Mouse (Mus musculus) MEL (cell line): ENCODE measurements at regions not wholly inside any gene's neighbourhood (a gene's known extent, or its start where the extent isn't known, plus 50 kb on each side); places are given as distances from the start of the nearest gene placed in this dataset.

ENCODE experiments used
- DNase-seq: peaks from one replicate; pipeline ENCODE4 v3.0.0; 2011; ENCODE audit warnings: low read depth, low spot score
- H3K27ac ChIP-seq: 2 replicates; pipeline ENCODE4 v1.5.1; 2012; ENCODE audit warnings: low read depth, mild to moderate bottlenecking, control low read depth, low read length, moderate library complexity; ENCODE audit not compliant: control insufficient read depth
- H3K27me3 ChIP-seq, 2 experiments: fragments of 150-350 bp in 1 of 2; sonication (generic) in 1 of 2; 2 replicates each; pipeline ENCODE4 v1.6.1; 2012; ENCODE audit warnings: low read length in 2 of 2, mild to moderate bottlenecking in 2 of 2, improper control_type of control experiment in 1 of 2, moderate library complexity in 1 of 2; ENCODE audit not compliant: insufficient read depth in 2 of 2, control insufficient read depth in 1 of 2
- H3K36me3 ChIP-seq, 2 experiments: 2 replicates each; pipeline ENCODE4 v1.6.1; 2012 to 2014; ENCODE audit warnings: low read length in 2 of 2, improper control_type of control experiment in 1 of 2, inconsistent platforms in 1 of 2, mild to moderate bottlenecking in 1 of 2; ENCODE audit not compliant: insufficient read depth in 2 of 2, control insufficient read depth in 1 of 2
- H3K4me1 ChIP-seq, 2 experiments: fragments of 150-350 bp in 1 of 2; sonication (generic) in 1 of 2; 2 replicates each; pipeline ENCODE4 v1.6.1; 2012; ENCODE audit warnings: low read length in 2 of 2, improper control_type of control experiment in 1 of 2, mild to moderate bottlenecking in 1 of 2; ENCODE audit not compliant: insufficient read depth in 2 of 2, control insufficient read depth in 1 of 2
- H3K4me3 ChIP-seq, 2 experiments: fragments of 150-350 bp in 1 of 2; sonication (generic) in 1 of 2; 2 replicates each; pipeline ENCODE4 v1.5.1; 2012; ENCODE audit warnings: low read depth in 2 of 2, low read length in 2 of 2, mild to moderate bottlenecking in 2 of 2, moderate library complexity in 2 of 2, control low read depth in 1 of 2, improper control_type of control experiment in 1 of 2; ENCODE audit not compliant: control insufficient read depth in 1 of 2, insufficient read depth in 1 of 2
- H3K79me2 ChIP-seq: 2 replicates; pipeline ENCODE4 v1.6.1; 2012; ENCODE audit warnings: mild to moderate bottlenecking, low read length, moderate library complexity; ENCODE audit not compliant: control insufficient read depth, poor library complexity, insufficient read depth
- H3K9ac ChIP-seq: 2 replicates; pipeline ENCODE4 v1.6.1; 2012; ENCODE audit warnings: low read depth, mild to moderate bottlenecking, control low read depth, low read length, moderate library complexity; ENCODE audit not compliant: control insufficient read depth, poor library complexity, severe bottlenecking
- H3K9me3 ChIP-seq: fragments of 150-350 bp; sonication (generic); replicated peaks from 2 replicates; pipeline ENCODE4 v1.6.1; 2012; ENCODE audit warnings: mild to moderate bottlenecking, low read length, improper control_type of control experiment, moderate library complexity; ENCODE audit not compliant: insufficient read depth
- BHLHE40 ChIP-seq: IDR thresholded peaks from 2 replicates; pipeline ENCODE4 v1.6.1; 2012; ENCODE audit warnings: low read depth, mild to moderate bottlenecking, inconsistent platforms, low read length, improper control_type of control experiment, borderline replicate concordance
- CTCF ChIP-seq, 3 experiments: IDR thresholded peaks in 2 of 3; conservative IDR thresholded peaks in 1 of 3; 2 replicates each; pipeline ENCODE4 v1.5.1; 2011 to 2012; ENCODE audit warnings: low read length in 3 of 3, low read depth in 2 of 3, mild to moderate bottlenecking in 2 of 3, improper control_type of control experiment in 1 of 3, inconsistent platforms in 1 of 3, mixed read lengths in 1 of 3, moderate library complexity in 1 of 3; ENCODE audit not compliant: control insufficient read depth in 1 of 3, insufficient read depth in 1 of 3, poor library complexity in 1 of 3, severe bottlenecking in 1 of 3
- EP300 ChIP-seq, 2 experiments: IDR thresholded peaks; 2 replicates each; pipeline ENCODE4 v1.6.1; 2011; ENCODE audit warnings: improper control_type of control experiment in 2 of 2, low read length in 2 of 2, low read depth in 1 of 2, mild to moderate bottlenecking in 1 of 2
- GATA1 ChIP-seq: IDR thresholded peaks from 2 replicates; pipeline ENCODE4 v1.6.1; 2011; ENCODE audit warnings: low read depth, low read length, improper control_type of control experiment
- MYB ChIP-seq: IDR thresholded peaks from 2 replicates; pipeline ENCODE4 v1.6.1; 2011; ENCODE audit warnings: mild to moderate bottlenecking, low read depth, low read length, improper control_type of control experiment
- RAD21 ChIP-seq: IDR thresholded peaks from 2 replicates; pipeline ENCODE4 v1.6.1; 2011; ENCODE audit warnings: mild to moderate bottlenecking, low read depth, low read length, improper control_type of control experiment
- RCOR1 ChIP-seq: IDR thresholded peaks from 2 replicates; pipeline ENCODE4 v1.6.1; 2012; ENCODE audit warnings: low read depth, mild to moderate bottlenecking, inconsistent platforms, low read length, improper control_type of control experiment
- SMC3 ChIP-seq: IDR thresholded peaks from 2 replicates; pipeline ENCODE4 v1.6.1; 2011; ENCODE audit warnings: low read depth, low read length, improper control_type of control experiment
- TBP ChIP-seq: IDR thresholded peaks from 2 replicates; pipeline ENCODE4 v1.8.0; 2011; ENCODE audit warnings: low read depth, low read length, improper control_type of control experiment
- TCF12 ChIP-seq: IDR thresholded peaks from 2 replicates; pipeline ENCODE4 v1.6.1; 2014; ENCODE audit warnings: low read depth, mild to moderate bottlenecking, inconsistent platforms, low read length, improper control_type of control experiment, moderate library complexity
- USF2 ChIP-seq, 2 experiments: IDR thresholded peaks; 2 replicates each; pipeline ENCODE4 v1.6.1; 2011 to 2012; ENCODE audit warnings: improper control_type of control experiment in 2 of 2, low read length in 2 of 2, borderline replicate concordance in 1 of 2, inconsistent platforms in 1 of 2, low read depth in 1 of 2, mild to moderate bottlenecking in 1 of 2; ENCODE audit not compliant: insufficient read depth in 1 of 2
- ZKSCAN1 ChIP-seq: IDR thresholded peaks from 2 replicates; pipeline ENCODE4 v1.6.1; 2012; ENCODE audit warnings: low read depth, mild to moderate bottlenecking, inconsistent platforms, low read length, improper control_type of control experiment, moderate library complexity

DNA sequence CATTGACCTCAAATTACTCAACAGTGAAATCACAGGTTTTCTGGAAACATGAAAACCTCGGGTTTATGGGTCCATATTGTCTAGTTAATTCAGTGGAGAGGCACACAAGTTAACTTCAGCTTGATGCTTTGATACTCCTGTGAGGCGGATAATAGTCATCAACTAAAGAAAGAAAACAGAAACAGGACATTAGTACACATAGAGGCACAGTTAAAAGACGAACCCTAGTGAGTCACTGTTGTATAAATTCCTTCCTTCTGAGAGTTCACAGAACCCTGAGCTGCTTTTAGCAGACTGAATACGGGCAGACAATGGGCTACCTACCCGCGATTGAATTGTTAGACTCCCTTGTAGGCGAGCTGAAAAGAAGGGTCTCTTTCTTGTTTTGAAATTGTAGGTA lies 101.7 kb downstream of the Tmx1 start:
- no peaks in the 10 kb centered on the region for H3K79me2 ChIP-seq
- no peaks in the 10 kb centered on the region for H3K9me3 ChIP-seq
- no peaks in the 10 kb centered on the region for H3K4me1 ChIP-seq
- DNase-seq = no peak
- no peak overlapping the region for H3K27ac ChIP-seq
- no peak for TF ChIP-seq USF2 (IDR thresholded peaks at IDR 0.05; ENCODE audit: borderline replicate concordance in 1 of 2, insufficient read depth in 1 of 2, low read depth in 1 of 2, low read length in 2 of 2)
- TF ChIP-seq, all 39 proteins: peak for 0
- no peaks in the 10 kb centered on the region for H3K36me3 ChIP-seq
- peaks cover 0 to 3% of the 10 kb centered on the region in 2 experiments; a peak in 2 of 4 replicates for H3K27me3 ChIP-seq
- H3K9ac ChIP-seq = no peak overlapping the region
- H3K4me3 ChIP-seq = no peak overlapping the region

- H3K9me3 ChIP-seq = no peaks in the 10 kb centered on the region
- no peak overlapping the region for H3K4me3 ChIP-seq
- no peaks in the 10 kb centered on the region for H3K36me3 ChIP-seq
- H3K27me3 ChIP-seq = peaks cover 0 to 1% of the 10 kb centered on the region in 2 experiments; a peak in 2 of 4 replicates
- H3K27ac ChIP-seq = no peak overlapping the region
- TF ChIP-seq CTCF (IDR thresholded peaks at IDR 0.05 in 2 of 3, conservative IDR thresholded peaks at IDR 0.05 in 1 of 3; ENCODE audit: control insufficient read depth in 1 of 3, insufficient read depth in 1 of 3, low read depth in 2 of 3, low read length in 3 of 3, poor library complexity in 1 of 3, severe bottlenecking in 1 of 3) (no peak), TCF12 (peak; percentile 18; the same call in 1 of the 2 replicates)
- H3K79me2 ChIP-seq = no peaks in the 10 kb centered on the region
- H3K9ac ChIP-seq = no peak overlapping the region
- no peaks in the 10 kb centered on the region for H3K4me1 ChIP-seq
- DNase-seq = peak; percentile 16
Observed at GRCm38 (mm10) chr12:70555723-70556122, 102.8 kb downstream of the Tmx1 start.

GRCm38 (mm10) chr12:70556820-70557219 lies 103.9 kb downstream of the Tmx1 start:
- DNase-seq = no peak
- H3K27me3 ChIP-seq = no peaks in the 10 kb centered on the region; a peak in 1 of 4 replicates
- H3K4me1 ChIP-seq = no peaks in the 10 kb centered on the region
- no peak overlapping the region for H3K27ac ChIP-seq
- no peaks in the 10 kb centered on the region for H3K79me2 ChIP-seq
- no peak overlapping the region for H3K9ac ChIP-seq
- H3K9me3 ChIP-seq = no peaks in the 10 kb centered on the region
- no peak overlapping the region for H3K4me3 ChIP-seq
- no peaks in the 10 kb centered on the region for H3K36me3 ChIP-seq
- no peak for TF ChIP-seq ZKSCAN1
- no peak for TF ChIP-seq GATA1
- no peak for TF ChIP-seq RAD21
- TF ChIP-seq SMC3 = no peak
- no peak for TF ChIP-seq EP300 (IDR thresholded peaks at IDR 0.05; ENCODE audit: low read depth in 1 of 2, low read length in 2 of 2)
- TF ChIP-seq MYB = no peak
- TF ChIP-seq BHLHE40 = no peak
- TF ChIP-seq RCOR1 = no peak
- TF ChIP-seq TBP = no peak
